In genomic region chr3:67462578-67462977, GRCm38 (mm10) we compare ENCODE assay signal across 10 mouse cellular contexts. TPM values are rescaled to one million over a fixed set of nuclear protein-coding genes. Genes with fewer than 3 reads are reported as not detected.
A peak's percentile ranks its signal among the peaks of the same experiment; 100 is the strongest.
DNase-seq lines count a peak whose midpoint lies in the region; ATAC-seq and TF ChIP-seq lines count a peak whose summit lies in the region.
"Had no signal": no experiment of that assay in that cellular context is flagged by ENCODE, and none has a peak within 500 bp of the region (broad histone marks: within the 10 kb centered on the region; RNA-seq: fewer than 3 reads in every experiment).

No protein-coding gene starts in this region.

- no peak for DNase-seq in heart, adult 9 months (ENCODE audit: low spot score in 2 of 2)
- DNase-seq in brain, embryonic 14.5 days (ENCODE audit: low read depth), result peak; percentile 71
- no peak for DNase-seq in c-Kit-positive CD71-positive TER-119-positive erythroid progenitor cells, embryonic 14.5 days (ENCODE audit: low spot score)
- no peak for DNase-seq in adrenal gland, adult 8-10 months
- no peak for DNase-seq in Muller cell, postnatal 12 days (ENCODE audit: inconsistent ontology term)

- peak overlapping the region; percentile 88 for H3K4me2 ChIP-seq in heart, embryonic 13.5 days
- H3K4me2 ChIP-seq in hindbrain, embryonic 12.5 days (replicated peaks), result peak overlapping the region; percentile 82
- peak overlapping the region; percentile 88 for H3K4me2 ChIP-seq in midbrain, embryonic 12.5 days (replicated peaks)

- peak overlapping the region; percentile 87 for H3K9ac ChIP-seq in heart, embryonic 13.5 days
- H3K9ac ChIP-seq in hindbrain, embryonic 12.5 days, result peak overlapping the region; percentile 75
- no peak overlapping the region; the same call in 1 of the 2 replicates for H3K9ac ChIP-seq in midbrain, embryonic 12.5 days (replicated peaks)

- H3K36me3 ChIP-seq in heart, embryonic 13.5 days, result peaks cover 48% of the 10 kb centered on the region
- H3K36me3 ChIP-seq in hindbrain, embryonic 12.5 days, result peaks cover 21% of the 10 kb centered on the region
- peaks cover 19% of the 10 kb centered on the region for H3K36me3 ChIP-seq in midbrain, embryonic 12.5 days

- H3K4me3 ChIP-seq in heart, embryonic 13.5 days, result peak overlapping the region; percentile 74
- peak overlapping the region; percentile 54 for H3K4me3 ChIP-seq in hindbrain, embryonic 12.5 days
- H3K4me3 ChIP-seq in midbrain, embryonic 12.5 days, result peak overlapping the region; percentile 66

- H3K27me3 ChIP-seq in heart, embryonic 13.5 days (replicated peaks), result no peaks in the 10 kb centered on the region
- no peaks in the 10 kb centered on the region for H3K27me3 ChIP-seq in hindbrain, embryonic 12.5 days
- no peaks in the 10 kb centered on the region for H3K27me3 ChIP-seq in midbrain, embryonic 12.5 days
- H3K27me3 ChIP-seq: Patski had no signal

- H3K9me3 ChIP-seq in heart, embryonic 13.5 days, result no peaks in the 10 kb centered on the region
- H3K9me3 ChIP-seq in hindbrain, embryonic 12.5 days (replicated peaks), result no peaks in the 10 kb centered on the region
- no peaks in the 10 kb centered on the region for H3K9me3 ChIP-seq in midbrain, embryonic 12.5 days

- peaks cover 25% of the 10 kb centered on the region for H3K4me1 ChIP-seq in heart, embryonic 13.5 days
- H3K4me1 ChIP-seq in hindbrain, embryonic 12.5 days, result peaks cover 15% of the 10 kb centered on the region
- H3K4me1 ChIP-seq in midbrain, embryonic 12.5 days, result peaks cover 26% of the 10 kb centered on the region

- no peak for TF ChIP-seq POLR2A in brain, embryonic 14.5 days (IDR thresholded peaks at IDR 0.05; ENCODE audit: borderline replicate concordance, extremely low read depth, insufficient read depth, insufficient read length, poor library complexity, severe bottlenecking)

- no peak for TF ChIP-seq CTCF in brain, embryonic 14.5 days (IDR thresholded peaks at IDR 0.05; ENCODE audit: borderline replicate concordance, extremely low read depth, insufficient read depth, insufficient read length)

- ATAC-seq in heart, embryonic 13.5 days (ENCODE audit: extremely low read depth, insufficient number of reproducible peaks, low FRiP score, low TSS enrichment), result no peak
- ATAC-seq in hindbrain, embryonic 12.5 days (ENCODE audit: low FRiP score), result no peak
- no peak for ATAC-seq in midbrain, embryonic 12.5 days (ENCODE audit: low FRiP score, low read depth)

- H3K27ac ChIP-seq in heart, embryonic 13.5 days (replicated peaks), result no peak overlapping the region; the same call in 1 of the 2 replicates
- H3K27ac ChIP-seq in hindbrain, embryonic 12.5 days, result peak overlapping the region; percentile 78; the same call in 1 of the 2 replicates
- H3K27ac ChIP-seq in midbrain, embryonic 12.5 days (replicated peaks), result 0 out of 2 replicates have a peak overlapping the region, but pooled peaks have one; percentile 2

- 25% methylated on average over 10 of the region's 10 CpGs for WGBS in heart, embryonic 13.5 days
- whole genome bisulfite sequencing in hindbrain, embryonic 12.5 days, result 54% methylated on average over 10 of the region's 10 CpGs
- WGBS in midbrain, embryonic 12.5 days, result 67% methylated on average over 10 of the region's 10 CpGs

RNA-seq across cellular contexts. Expression of gene Lxn, which starts 1.1 kb away (rescaled TPM):
- 62.4 and 64.3 TPM in 2 replicates for polyA plus RNA-seq in heart, embryonic 13.5 days (2015; fragmentation: Nextera tagmentation; extraction: Ambion mirVana)
- 56.1 and 83.2 TPM in 2 replicates for polyA plus RNA-seq in brain, embryonic 14.5 days (2012; rRNA removed)
- polyA plus RNA-seq in hindbrain, embryonic 12.5 days (2016; fragmentation: Nextera tagmentation; extraction: Ambion mirVana), result 125 and 139 TPM in 2 replicates
- 88.8 and 93.2 TPM in 2 replicates for polyA plus RNA-seq in midbrain, embryonic 12.5 days (2016; fragmentation: Nextera tagmentation; extraction: Ambion mirVana)
- total RNA-seq in adrenal gland, adult 8-10 months (2022), result 10 to 100 TPM in 1 of 4 experiments, 1 to 10 TPM in 3; 8.3 to 12.9 (median 9.5) TPM

RNA-seq across cellular contexts. Expression of gene Gfm1, which starts 32.7 kb away (rescaled TPM):
- 97.6 and 106 TPM in 2 replicates for polyA plus RNA-seq in heart, embryonic 13.5 days (2015; fragmentation: Nextera tagmentation; extraction: Ambion mirVana)
- 22.5 and 24.2 TPM in 2 replicates for polyA plus RNA-seq in brain, embryonic 14.5 days (2012; rRNA removed)
- polyA plus RNA-seq in hindbrain, embryonic 12.5 days (2016; fragmentation: Nextera tagmentation; extraction: Ambion mirVana), result 38.5 and 39.6 TPM in 2 replicates
- 42.4 and 44.0 TPM in 2 replicates for polyA plus RNA-seq in midbrain, embryonic 12.5 days (2016; fragmentation: Nextera tagmentation; extraction: Ambion mirVana)
- 100 to 1,000 TPM in 1 of 4 experiments, 10 to 100 TPM in 3; 73.8 to 107 (median 88.8) TPM for total RNA-seq in adrenal gland, adult 8-10 months (2022)

RNA-seq across cellular contexts. Expression of gene Rarres1, which starts 52.7 kb away (rescaled TPM):
- 1.0 and 1.1 TPM in 2 replicates for polyA plus RNA-seq in heart, embryonic 13.5 days (2015; fragmentation: Nextera tagmentation; extraction: Ambion mirVana)
- polyA plus RNA-seq in brain, embryonic 14.5 days (2012; rRNA removed), result 0.83 and 1.00 TPM in 2 replicates
- polyA plus RNA-seq in hindbrain, embryonic 12.5 days (2016; fragmentation: Nextera tagmentation; extraction: Ambion mirVana), result 1.3 and 1.6 TPM in 2 replicates
- 0.86 and 1.1 TPM in 2 replicates for polyA plus RNA-seq in midbrain, embryonic 12.5 days (2016; fragmentation: Nextera tagmentation; extraction: Ambion mirVana)
- 1 to 10 TPM in 2 of 4 experiments, under 1 TPM in 2; 0.28 to 1.8 (median 0.89) TPM for total RNA-seq in adrenal gland, adult 8-10 months (2022)
- total RNA-seq: hematopoietic stem cell, adult 5-6 weeks had no signal
- polyA plus RNA-seq: Patski had no signal
